Mouse (Mus musculus) spleen, adult 12 weeks (tissue): ENCODE results near the gene Cd24a.
A peak's percentile ranks its signal among the peaks of the same experiment; 100 is the strongest.

Experiments used
- DNase-seq: peaks from one replicate; pipeline ENCODE4 v3.0.0; 2022; ENCODE audit warnings: low spot score

Gene Cd24a

DNA sequence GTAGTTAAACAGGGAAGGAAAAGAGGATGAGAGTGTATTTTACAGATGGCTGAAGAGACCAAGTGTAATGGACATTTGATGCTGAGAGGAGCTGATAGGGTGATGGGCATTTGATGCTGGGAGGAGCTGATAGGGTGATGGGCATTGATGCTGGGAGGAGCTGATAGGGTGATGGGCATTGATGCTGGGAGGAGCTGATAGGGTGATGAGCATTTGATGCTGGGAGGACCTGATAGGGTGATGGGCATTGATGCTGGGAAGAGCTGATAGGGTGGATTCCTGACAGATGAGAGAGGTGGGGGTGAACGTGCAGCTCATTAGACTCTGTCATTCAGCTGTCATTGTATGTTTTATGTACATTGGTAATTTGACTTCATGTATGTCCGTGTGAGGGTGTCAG, 47.5 kb downstream of the Cd24a start:
- peak; percentile 50 for DNase-seq

DNA sequence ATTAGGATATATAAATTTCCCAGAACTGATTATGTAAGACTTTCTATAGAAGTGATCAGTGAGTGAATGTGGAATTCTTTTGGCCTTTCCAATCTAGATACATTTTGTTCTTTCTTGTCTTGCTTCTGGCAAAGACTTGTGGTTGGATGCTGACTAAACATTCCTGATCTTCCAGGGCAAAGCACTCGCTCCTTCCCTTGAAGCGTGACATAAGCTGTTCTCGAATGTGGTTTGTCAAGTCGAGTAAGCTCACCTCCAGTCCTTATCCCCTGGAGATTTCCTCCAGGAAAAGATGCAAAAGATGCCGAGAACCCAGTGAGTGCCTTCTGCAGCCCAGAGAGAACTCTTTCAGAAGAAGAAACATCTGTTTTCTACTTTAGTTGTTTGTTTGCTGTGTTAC, 51.1 kb downstream of the Cd24a start:
- no peak for DNase-seq

DNA sequence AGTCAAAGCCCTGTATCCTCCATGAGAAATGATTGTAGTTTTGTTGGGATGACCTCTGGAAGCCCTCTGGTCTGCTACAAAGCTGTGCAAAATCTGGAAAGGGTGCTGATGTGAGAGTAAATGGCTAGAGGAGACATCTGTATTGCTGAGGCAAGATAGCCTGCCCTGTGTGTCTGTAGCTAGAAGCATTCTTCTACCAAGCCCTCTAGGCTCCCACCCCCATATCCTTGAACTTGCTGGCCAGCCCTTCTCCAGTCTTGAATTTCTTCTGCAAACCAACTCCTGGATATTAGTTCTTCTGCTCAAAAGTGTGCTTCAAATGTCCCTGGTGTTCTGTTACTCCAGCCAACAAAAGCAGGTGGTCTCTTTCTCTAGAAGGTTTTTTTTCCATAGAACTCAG, 51.8 kb downstream of the Cd24a start:
- no peak for DNase-seq

DNA sequence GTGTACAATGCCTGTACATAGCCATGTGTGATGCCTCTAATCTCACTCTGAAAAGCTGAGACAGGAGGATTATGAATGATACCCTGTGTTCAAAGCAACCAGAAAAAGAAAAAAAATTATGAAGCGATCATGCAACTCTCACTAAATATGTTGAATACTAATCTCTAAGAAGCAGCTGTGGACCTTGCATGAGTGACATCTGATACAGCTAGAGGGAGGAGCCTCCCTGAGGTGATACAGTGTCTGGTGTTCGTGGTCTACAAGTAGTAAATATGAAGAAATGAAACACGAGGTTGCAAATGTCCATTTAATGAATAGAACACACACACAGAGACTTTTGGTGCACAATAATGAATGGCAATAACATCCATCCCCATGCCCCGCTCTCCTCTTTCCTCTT, 52.5 kb downstream of the Cd24a start:
- no peak for DNase-seq

DNA sequence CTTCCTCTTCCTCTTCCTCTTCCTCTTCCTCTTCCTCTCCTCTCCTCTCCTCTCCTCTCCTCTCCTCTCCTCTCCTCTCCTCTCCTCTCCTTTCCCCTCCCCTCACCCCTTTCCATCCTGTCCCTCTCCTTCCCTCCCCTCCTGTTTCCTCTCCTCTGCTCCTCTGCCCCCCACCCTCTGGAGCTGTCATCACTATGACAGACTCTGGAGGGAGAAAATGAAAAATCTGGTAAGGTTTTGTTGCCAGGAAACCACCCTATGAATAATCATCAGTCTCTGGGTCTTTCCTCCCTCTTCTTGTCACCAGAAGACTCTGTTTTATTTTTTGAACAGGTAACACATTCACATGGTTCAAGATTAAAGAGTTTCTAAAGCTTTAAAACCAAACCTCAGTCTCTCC, 53.0 kb downstream of the Cd24a start:
- DNase-seq: no peak

DNA sequence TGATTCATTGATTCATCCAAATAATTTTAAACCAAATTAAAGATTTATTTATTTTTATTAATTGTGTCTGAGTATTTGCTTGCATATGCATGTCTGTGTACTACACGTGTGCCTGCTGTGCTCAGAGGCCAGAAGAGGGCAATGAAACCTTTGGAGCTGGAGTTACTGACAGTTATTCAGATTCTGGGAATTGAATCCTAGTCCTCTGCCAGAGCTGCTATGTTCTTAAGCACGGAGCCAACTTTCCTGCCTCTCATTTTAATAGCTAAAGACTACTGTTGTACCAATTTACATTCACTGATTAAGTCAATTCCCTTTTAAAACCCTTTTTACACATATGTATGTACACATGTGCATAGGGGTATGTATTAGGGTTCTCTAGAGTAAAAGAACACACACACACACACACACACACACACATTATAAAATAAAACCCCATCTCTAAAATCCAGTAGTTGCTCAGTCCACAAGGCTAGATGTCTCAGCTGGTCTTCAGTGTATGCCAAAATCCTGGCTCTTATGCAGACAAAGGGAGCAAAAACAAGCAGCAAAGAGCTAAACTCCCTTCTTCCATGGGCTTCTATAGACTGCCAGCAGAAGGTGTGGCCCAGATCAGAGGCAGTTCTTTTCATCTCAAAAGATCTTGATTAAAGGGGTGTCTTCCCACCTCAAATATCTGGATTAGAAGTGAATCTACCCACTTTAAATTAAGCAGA, 53.7 kb downstream of the Cd24a start:
- DNase-seq: no peak

DNA sequence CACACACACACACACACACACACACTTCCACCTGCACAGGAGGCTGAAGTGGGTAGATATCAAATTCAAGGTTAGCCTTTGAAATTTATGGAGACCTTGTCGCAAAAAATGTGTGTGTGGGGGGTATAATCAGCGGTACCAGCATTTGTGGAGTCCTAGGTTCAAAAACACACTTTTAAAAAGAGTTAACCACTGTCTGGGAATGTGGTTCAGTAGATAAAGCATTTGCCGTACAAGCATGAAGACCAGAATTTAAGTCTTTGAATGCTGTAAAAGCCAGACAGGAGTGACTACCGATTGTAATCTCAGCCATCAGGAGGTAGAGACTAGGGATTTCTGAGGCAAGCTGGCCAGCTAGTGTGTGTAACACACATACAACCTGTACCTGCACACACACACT, 55.0 kb downstream of the Cd24a start:
- DNase-seq: no peak
